Mouse (Mus musculus): Measurements from ENCODE around the gene Zbtb20.

DNA sequence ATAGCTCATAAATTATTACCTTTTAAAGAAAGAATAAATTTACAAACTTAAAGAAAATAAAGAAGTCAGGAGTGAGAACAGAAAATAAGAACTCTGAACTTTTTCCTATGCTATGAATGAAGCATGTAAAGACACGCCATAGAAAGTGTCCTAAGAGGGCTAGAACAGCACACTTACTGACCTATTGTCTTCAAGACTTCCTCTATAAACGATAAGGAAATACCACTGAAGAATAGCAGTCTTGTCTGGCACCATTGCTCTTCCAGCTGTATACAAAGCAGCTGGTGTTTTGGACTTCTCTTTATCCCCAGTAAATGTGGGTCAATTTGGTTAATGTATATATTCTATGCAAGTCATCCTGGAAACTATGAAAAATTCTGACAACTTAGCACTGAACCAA, 544.2 kb downstream of the Zbtb20 start:
- TF ChIP-seq CTCF (IDR thresholded peaks at IDR 0.05; ENCODE audit: low read depth, low read length) (no peak), POLR2AphosphoS5 (IDR thresholded peaks at IDR 0.05; ENCODE audit: insufficient replicate concordance, low read depth, low read length) (no peak), GATA1 (IDR thresholded peaks at IDR 0.05; ENCODE audit: borderline replicate concordance, low read length) (no peak), TAL1 (conservative IDR thresholded peaks at IDR 0.05; ENCODE audit: low read depth, low read length) (no peak), GATA2 (IDR thresholded peaks at IDR 0.05; ENCODE audit: borderline replicate concordance, low read depth, low read length) (no peak)

Data from G1E (cell line).